Mouse (Mus musculus) embryonic facial prominence, embryonic 11.5 days (tissue): ENCODE results near the gene Camta1. TPM values are rescaled to one million over a fixed set of nuclear protein-coding genes. Genes with fewer than 3 reads are reported as not detected.

Source experiments
- ATAC-seq: fragments of 200-750 bp; cut with Nextera tagmentation; replicated peaks from 2 replicates; pipeline ENCODE4 v1.8.0; 2017; ENCODE audit warnings: low read depth; ENCODE audit not compliant: insufficient number of reproducible peaks, low FRiP score, low TSS enrichment
- DNase-seq: peaks from one replicate; pipeline ENCODE4 v3.0.0-alpha.2; 2015; ENCODE audit warnings: low spot score
- H3K27ac ChIP-seq: fragments of 300-500 bp; sonication (generic); replicated peaks from 2 replicates; pipeline ENCODE4 v1.5.1; 2014; ENCODE audit warnings: mild to moderate bottlenecking, low read depth, low read length, control low read depth
- H3K27me3 ChIP-seq: fragments of 300-500 bp; sonication (generic); 2 replicates; pipeline ENCODE4 v1.6.1; 2014; ENCODE audit warnings: mild to moderate bottlenecking, low read length, moderate library complexity, mixed read lengths; ENCODE audit not compliant: control insufficient read depth, insufficient read depth
- H3K36me3 ChIP-seq: fragments of 300-500 bp; sonication (generic); replicated peaks from 2 replicates; pipeline ENCODE4 v1.6.1; 2014; ENCODE audit warnings: low read depth, mild to moderate bottlenecking, low read length, moderate library complexity, mixed read lengths; ENCODE audit not compliant: control insufficient read depth, insufficient read depth
- H3K4me1 ChIP-seq: fragments of 300-500 bp; sonication (generic); 2 replicates; pipeline ENCODE4 v1.6.1; 2014; ENCODE audit warnings: low read length, mixed read lengths; ENCODE audit not compliant: control insufficient read depth, insufficient read depth
- H3K4me2 ChIP-seq: fragments of 300-500 bp; sonication (generic); 2 replicates; pipeline ENCODE4 v1.6.1; 2014; ENCODE audit warnings: low read depth, mild to moderate bottlenecking, control low read depth, low read length, moderate library complexity
- H3K4me3 ChIP-seq: fragments of 300-500 bp; sonication (generic); 2 replicates; pipeline ENCODE4 v1.5.1; 2014; ENCODE audit warnings: low read depth, low read length, control low read depth
- H3K9ac ChIP-seq: fragments of 300-500 bp; sonication (generic); replicated peaks from 2 replicates; pipeline ENCODE4 v1.6.1; 2014; ENCODE audit warnings: mild to moderate bottlenecking, control low read depth, low read length
- H3K9me3 ChIP-seq: fragments of 300-500 bp; sonication (generic); replicated peaks from 2 replicates; pipeline ENCODE4 v1.6.1; 2016; ENCODE audit warnings: mild to moderate bottlenecking, low read length, inconsistent platforms, mixed read lengths; ENCODE audit not compliant: control insufficient read depth
- WGBS: fragments of 180-500 bp; shearing (Covaris S2); extraction: QIAGEN DNeasy Blood & Tissue Kit; methylation state at CpG from one replicate; pipeline ENCODE4 v1.1.7; 2014; 5-methylcytosine and 5-hydroxymethylcytosine counted together
- polyA plus RNA-seq: library from polyadenylated mRNA; unstranded; fragments of >200 nt; fragmentation: Nextera tagmentation; extraction: Ambion mirVana; gene quantifications from 2 replicates; pipeline ENCODE4 v1.2.1, GENCODE M21; 2014

The Camta1 gene
- polyA plus RNA-seq, 1 experiment from 2014 or later: 130 TPM

DNA sequence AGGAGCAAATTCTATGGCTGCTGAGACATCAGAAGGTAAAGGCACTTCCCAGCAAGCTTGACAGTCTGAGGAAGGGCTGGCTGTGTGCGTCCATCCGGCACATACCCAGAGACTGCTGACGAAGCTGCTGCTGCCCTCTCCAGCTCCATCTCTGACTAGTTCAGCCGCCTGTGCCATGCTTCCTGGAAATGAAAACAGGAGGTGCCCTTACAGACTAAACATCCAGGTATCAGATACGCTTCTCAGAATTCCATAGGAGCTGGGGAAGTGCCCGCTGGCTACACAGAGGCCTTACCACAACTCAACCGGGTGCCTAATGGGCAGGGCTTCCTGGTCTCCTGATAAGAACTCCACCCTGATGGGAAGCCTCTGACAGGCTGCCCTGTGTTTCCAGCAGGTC, 903.1 kb downstream of the Camta1 start:
- Histone ChIP-seq H3K4me1 (no peaks in the 10 kb centered on the region), H3K9ac (no peak overlapping the region), H3K36me3 (no peaks in the 10 kb centered on the region), H3K4me2 (no peak overlapping the region), H3K27me3 (no peaks in the 10 kb centered on the region), H3K9me3 (no peaks in the 10 kb centered on the region), H3K27ac (no peak overlapping the region), H3K4me3 (no peak overlapping the region)
- 71% methylated on average over 7 of the region's 7 CpGs for WGBS
- ATAC-seq: no peak
- no peak for DNase-seq

DNA sequence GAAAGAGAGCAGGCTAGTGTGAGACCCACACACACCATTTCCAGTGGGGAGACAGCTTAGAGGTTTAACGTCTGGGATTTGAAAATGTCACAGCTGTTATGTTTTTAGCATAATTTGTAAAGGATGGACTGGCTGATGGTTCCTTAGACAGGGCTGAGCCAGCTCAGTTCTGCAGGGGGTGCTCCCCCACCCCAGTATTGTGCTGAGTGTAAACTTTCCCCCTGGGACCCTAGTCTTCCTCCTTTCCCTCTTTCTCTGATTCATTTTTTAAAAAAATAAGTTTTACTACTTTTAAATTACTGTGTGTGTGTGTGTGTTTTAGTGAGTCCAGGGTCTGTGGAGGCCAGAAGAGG, 904.6 kb downstream of the Camta1 start:
- H3K9ac ChIP-seq: no peak overlapping the region

DNA sequence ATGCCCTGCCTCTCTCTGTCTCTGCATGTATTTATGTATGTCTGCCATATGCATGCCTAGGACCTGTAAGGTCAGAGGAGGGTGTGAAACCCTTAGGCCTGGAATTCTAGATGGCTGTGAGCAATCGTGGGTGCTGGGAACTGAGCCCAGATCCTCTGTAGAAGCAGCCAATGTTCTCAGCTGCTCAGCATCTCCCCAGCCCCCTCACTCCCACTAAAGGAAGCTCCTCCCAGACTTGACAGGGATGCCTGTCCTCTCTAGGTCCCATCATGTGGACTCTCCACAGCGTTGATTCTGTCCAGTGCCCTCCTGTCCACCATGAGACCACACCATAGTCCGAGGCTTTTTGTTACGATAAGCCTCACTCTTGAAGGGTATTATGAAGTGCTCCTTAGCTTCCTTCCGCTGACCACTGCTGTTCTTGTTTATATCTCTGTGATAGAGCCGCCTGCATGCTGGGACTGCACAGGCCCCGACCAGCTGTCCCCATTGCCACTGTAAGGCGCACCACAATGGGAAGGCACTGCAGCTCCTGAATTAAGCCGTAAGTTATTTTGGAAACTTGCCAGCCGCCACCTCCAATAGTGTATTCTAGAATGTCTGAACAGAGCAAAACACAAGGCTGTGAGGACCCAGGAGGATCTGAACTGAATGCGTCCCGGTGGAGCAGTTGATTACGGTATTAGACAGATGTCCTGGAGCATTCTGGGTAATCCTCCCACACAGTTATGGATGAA, 905.1 kb downstream of the Camta1 start:
- H3K27me3 ChIP-seq: no peaks in the 10 kb centered on the region
- no peaks in the 10 kb centered on the region for H3K9me3 ChIP-seq
- H3K4me2 ChIP-seq: no peak overlapping the region
- H3K4me1 ChIP-seq: no peaks in the 10 kb centered on the region
- H3K27ac ChIP-seq: no peak overlapping the region
- H3K4me3 ChIP-seq: no peak overlapping the region
- H3K9ac ChIP-seq: no peak overlapping the region
- DNase-seq (no peak), ATAC-seq (no peak; the same call in 1 of the 2 replicates)
- 80% methylated on average over 13 of the region's 13 CpGs for WGBS
- no peaks in the 10 kb centered on the region for H3K36me3 ChIP-seq

More for the DNA sequence above, 904.6 kb downstream of the Camta1 start:
- Histone ChIP-seq H3K4me2 (no peak overlapping the region), H3K4me1 (no peaks in the 10 kb centered on the region), H3K27me3 (no peaks in the 10 kb centered on the region), H3K4me3 (no peak overlapping the region), H3K9me3 (no peaks in the 10 kb centered on the region), H3K27ac (no peak overlapping the region), H3K36me3 (no peaks in the 10 kb centered on the region)
- no peak for DNase-seq
- 69% methylated on average over 1 of the region's 1 CpGs for WGBS
- no peak for ATAC-seq

DNA sequence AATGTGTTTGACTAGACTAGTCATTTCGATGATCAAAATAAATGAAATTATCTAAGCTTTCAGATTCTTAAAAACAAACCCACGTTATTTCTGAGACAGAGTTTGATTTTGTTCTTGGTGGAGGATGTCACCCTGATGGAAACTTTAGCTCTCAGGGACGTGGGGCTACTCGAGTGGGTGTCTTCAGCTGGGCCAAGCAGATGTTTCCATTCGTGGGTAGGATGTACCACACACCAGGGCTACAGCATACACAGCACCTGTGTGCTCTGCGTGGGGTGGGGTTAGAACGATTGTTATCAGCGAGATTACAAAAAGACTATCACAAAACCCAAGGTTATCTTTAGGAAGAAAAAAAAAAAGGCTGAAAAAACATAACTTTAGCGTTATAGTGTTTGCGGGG, 910.7 kb downstream of the Camta1 start:
- no peak overlapping the region for H3K4me2 ChIP-seq
- ATAC-seq (no peak), DNase-seq (no peak)
- no peaks in the 10 kb centered on the region for H3K9me3 ChIP-seq
- WGBS: 85% methylated on average over 10 of the region's 10 CpGs
- H3K27ac ChIP-seq: no peak overlapping the region
- no peaks in the 10 kb centered on the region for H3K4me1 ChIP-seq
- no peak overlapping the region for H3K4me3 ChIP-seq
- no peaks in the 10 kb centered on the region for H3K36me3 ChIP-seq
- no peak overlapping the region for H3K9ac ChIP-seq
- H3K27me3 ChIP-seq: no peaks in the 10 kb centered on the region

DNA sequence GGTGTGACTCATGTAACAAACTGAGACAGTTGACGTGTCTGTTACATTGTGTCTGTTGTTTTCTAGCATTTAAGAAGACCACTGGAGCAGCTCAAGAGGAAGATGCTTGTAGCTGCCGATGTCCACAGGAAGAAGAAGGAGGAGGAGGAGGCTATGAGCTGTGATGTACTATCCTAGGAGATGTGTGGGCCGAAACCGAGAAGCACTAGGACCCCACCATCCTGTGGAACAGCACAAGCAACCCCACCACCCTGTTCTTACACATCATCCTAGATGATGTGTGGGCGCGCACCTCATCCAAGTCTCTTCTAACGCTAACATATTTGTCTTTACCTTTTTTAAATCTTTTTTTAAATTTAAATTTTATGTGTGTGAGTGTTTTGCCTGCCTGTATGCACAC, 917.0 kb downstream of the Camta1 start:
- H3K27me3 ChIP-seq: no peaks in the 10 kb centered on the region
- H3K4me1 ChIP-seq: no peaks in the 10 kb centered on the region
- H3K4me2 ChIP-seq: no peak overlapping the region
- H3K27ac ChIP-seq: no peak overlapping the region
- WGBS: 94% methylated on average over 7 of the region's 7 CpGs
- DNase-seq (no peak), ATAC-seq (no peak)
- no peaks in the 10 kb centered on the region for H3K9me3 ChIP-seq
- H3K4me3 ChIP-seq: no peak overlapping the region
- H3K36me3 ChIP-seq: no peaks in the 10 kb centered on the region
- H3K9ac ChIP-seq: no peak overlapping the region

DNA sequence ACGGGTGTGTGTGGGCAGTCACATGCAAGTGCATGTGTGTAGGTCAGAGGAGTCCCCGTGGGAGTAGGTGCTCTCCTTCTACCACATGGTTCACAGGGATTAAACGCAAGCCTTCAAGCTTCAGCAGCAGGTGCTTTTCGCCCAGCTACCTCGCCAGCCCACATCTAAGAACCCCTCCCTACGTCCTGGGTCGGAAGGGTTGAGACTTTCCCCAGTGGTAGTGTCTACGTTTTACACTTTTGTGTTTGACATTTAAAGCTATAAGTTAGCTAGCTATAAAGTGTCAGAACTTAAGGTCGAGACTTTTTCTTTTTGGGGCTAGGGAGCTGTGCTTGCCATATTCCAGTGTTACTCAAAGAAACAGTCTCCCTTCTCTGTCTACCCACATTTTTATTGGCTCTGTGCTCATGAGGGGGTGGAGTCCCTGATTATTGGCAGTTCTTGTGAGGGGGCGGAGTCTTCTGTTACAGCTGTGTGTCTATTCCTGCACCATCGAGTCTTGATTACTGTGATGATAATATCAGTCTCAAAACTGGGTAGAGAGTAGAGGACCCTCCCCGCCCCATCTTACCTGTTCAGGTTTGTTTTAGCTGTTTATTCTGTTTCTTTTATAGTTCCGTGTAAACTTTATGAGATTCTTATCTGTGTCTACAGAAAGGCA, 921.6 kb downstream of the Camta1 start:
- H3K9ac ChIP-seq: no peak overlapping the region
- no peaks in the 10 kb centered on the region for H3K9me3 ChIP-seq
- DNase-seq: no peak
- no peaks in the 10 kb centered on the region for H3K36me3 ChIP-seq
- no peak overlapping the region for H3K4me3 ChIP-seq
- no peaks in the 10 kb centered on the region for H3K4me1 ChIP-seq
- H3K27me3 ChIP-seq: no peaks in the 10 kb centered on the region
- ATAC-seq: no peak
- H3K27ac ChIP-seq: no peak overlapping the region
- no peak overlapping the region for H3K4me2 ChIP-seq
- 65% methylated on average over 13 of the region's 13 CpGs for WGBS

DNA sequence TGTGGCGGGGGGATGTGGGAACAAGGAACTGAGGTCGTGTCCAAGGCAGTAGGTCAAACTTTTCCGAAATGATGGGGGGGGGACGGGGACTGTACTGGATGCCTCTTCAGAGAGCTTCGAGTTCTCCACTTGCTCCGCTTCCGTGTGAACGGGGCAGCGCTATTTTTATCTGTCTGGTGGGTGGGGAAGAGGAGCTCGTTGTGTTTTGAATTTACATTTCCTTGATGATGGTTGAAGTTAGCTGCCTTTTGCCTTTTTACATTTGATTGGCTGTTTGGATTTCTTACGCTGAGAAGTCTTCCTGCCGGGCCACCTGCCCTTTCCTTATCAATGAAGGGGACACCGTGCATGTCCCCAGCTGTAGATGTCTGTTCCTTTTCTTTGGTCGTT, 923.6 kb downstream of the Camta1 start:
- Histone ChIP-seq H3K4me3 (no peak overlapping the region), H3K4me1 (no peaks in the 10 kb centered on the region), H3K27me3 (no peaks in the 10 kb centered on the region), H3K36me3 (no peaks in the 10 kb centered on the region), H3K9ac (no peak overlapping the region), H3K4me2 (no peak overlapping the region), H3K9me3 (no peaks in the 10 kb centered on the region), H3K27ac (no peak overlapping the region)
- 58% methylated on average over 14 of the region's 14 CpGs for WGBS
- ATAC-seq (no peak), DNase-seq (no peak)

DNA sequence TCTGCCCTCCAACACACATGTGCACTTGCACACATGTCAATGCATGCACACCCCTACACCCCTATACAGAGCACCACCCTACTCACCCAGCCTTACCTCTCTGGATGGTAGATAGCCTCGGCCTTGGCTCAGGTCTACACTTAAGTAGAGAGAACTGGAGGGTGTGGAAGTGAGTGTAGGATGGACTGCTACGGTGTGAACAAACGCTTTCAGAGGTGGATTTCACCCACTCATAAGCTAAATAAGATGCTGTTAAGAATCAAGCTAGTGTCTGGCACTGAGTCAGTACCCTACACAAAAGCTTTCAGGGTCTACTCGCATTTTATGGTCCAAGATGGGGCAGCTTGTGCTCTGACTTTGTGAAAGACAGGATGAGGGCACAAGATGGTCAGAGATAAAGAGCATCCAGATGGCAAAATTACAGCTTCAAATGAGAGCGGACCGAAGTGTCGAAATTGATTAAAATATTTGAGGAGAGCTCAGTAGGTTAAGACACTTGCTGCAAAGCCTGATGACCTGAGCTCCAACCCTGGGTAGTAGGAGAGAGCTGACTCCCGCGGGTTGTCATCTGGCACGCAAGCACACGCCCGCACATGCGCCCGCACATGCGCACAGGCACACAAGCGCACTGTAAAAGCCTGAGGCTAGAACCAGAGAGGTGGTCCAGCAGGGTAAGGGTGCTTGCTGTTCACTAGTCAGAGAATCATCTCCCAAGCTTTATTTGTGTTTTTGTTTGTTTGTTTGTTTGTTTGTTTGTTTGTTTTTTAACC, 924.2 kb downstream of the Camta1 start:
- ATAC-seq (no peak), DNase-seq (peak; percentile 14)
- Histone ChIP-seq H3K4me2 (no peak overlapping the region), H3K27me3 (no peaks in the 10 kb centered on the region), H3K4me1 (no peaks in the 10 kb centered on the region), H3K9me3 (no peaks in the 10 kb centered on the region), H3K4me3 (no peak overlapping the region), H3K36me3 (no peaks in the 10 kb centered on the region), H3K27ac (no peak overlapping the region), H3K9ac (no peak overlapping the region)
- WGBS: 77% methylated on average over 16 of the region's 16 CpGs
